Mouse (Mus musculus) limb, embryonic 14.5 days (tissue): Measurements from ENCODE around the gene Vps13d. TPM values are rescaled to one million over a fixed set of nuclear protein-coding genes. Genes with fewer than 3 reads are reported as not detected.

Experiments used
- ATAC-seq: fragments of 200-750 bp; cut with Nextera tagmentation; 2 replicates; pipeline ENCODE4 v1.8.0; 2017; ENCODE audit warnings: low read depth, moderate number of reproducible peaks, moderate TSS enrichment; ENCODE audit not compliant: low FRiP score
- DNase-seq: peaks from one replicate; pipeline ENCODE4 v3.0.0-alpha.2; 2015; ENCODE audit warnings: low spot score
- H3K27ac ChIP-seq: fragments of 300-500 bp; sonication (generic); replicated peaks from 2 replicates; pipeline ENCODE4 v1.5.1; 2014; ENCODE audit warnings: low read depth, mild to moderate bottlenecking, low read length, moderate library complexity, mixed read lengths
- H3K27me3 ChIP-seq: fragments of 300-500 bp; sonication (generic); 2 replicates; pipeline ENCODE4 v1.6.1; 2014; ENCODE audit warnings: low read length, mixed read lengths; ENCODE audit not compliant: control insufficient read depth, insufficient read depth
- H3K36me3 ChIP-seq: fragments of 300-500 bp; sonication (generic); 2 replicates; pipeline ENCODE4 v1.6.1; 2014; ENCODE audit warnings: mild to moderate bottlenecking, low read length, moderate library complexity, mixed read lengths; ENCODE audit not compliant: control insufficient read depth, insufficient read depth
- H3K4me1 ChIP-seq: fragments of 300-500 bp; sonication (generic); 2 replicates; pipeline ENCODE4 v1.6.1; 2014; ENCODE audit warnings: antibody characterized with exemption, low read length, mixed read lengths; ENCODE audit not compliant: control insufficient read depth, insufficient read depth
- H3K4me2 ChIP-seq: fragments of 300-500 bp; sonication (generic); replicated peaks from 2 replicates; pipeline ENCODE4 v1.6.1; 2014; ENCODE audit warnings: low read depth, mild to moderate bottlenecking, low read length, moderate library complexity; ENCODE audit not compliant: severe bottlenecking
- H3K4me3 ChIP-seq: fragments of 300-500 bp; sonication (generic); replicated peaks from 2 replicates; pipeline ENCODE4 v1.5.1; 2014; ENCODE audit warnings: low read length
- H3K9ac ChIP-seq: fragments of 300-500 bp; sonication (generic); 2 replicates; pipeline ENCODE4 v1.6.1; 2014; ENCODE audit warnings: mild to moderate bottlenecking, low read depth, low read length, moderate library complexity; ENCODE audit not compliant: severe bottlenecking
- H3K9me3 ChIP-seq: fragments of 300-500 bp; sonication (generic); 2 replicates; pipeline ENCODE4 v1.6.1; 2016; ENCODE audit warnings: low read length; ENCODE audit not compliant: control insufficient read depth
- POLR2A ChIP-seq: fragments of 200-500 bp; IDR thresholded peaks from 2 replicates; pipeline ENCODE4 v1.8.0; 2012; ENCODE audit warnings: inconsistent platforms, mild to moderate bottlenecking, moderate library complexity, borderline replicate concordance; ENCODE audit not compliant: insufficient read depth, insufficient read length; ENCODE audit errors: extremely low read depth
- WGBS: fragments of 180-500 bp; shearing (Covaris S2); extraction: QIAGEN DNeasy Blood & Tissue Kit; methylation state at CpG from one replicate; pipeline ENCODE4 v1.1.7; 2014; 5-methylcytosine and 5-hydroxymethylcytosine counted together
- polyA plus RNA-seq, 2 experiments: library from polyadenylated mRNA; depleted of rRNA in 1 of 2; stranded (reverse) in 1 of 2; unstranded in 1 of 2; fragments of >200 nt; fragmentation: Nextera tagmentation in 1 of 2; extraction: Ambion mirVana in 1 of 2; gene quantifications; 2 replicates each; pipeline versions ENCODE4 v1.2.1 to v1.2.3; 2012 to 2014

Vps13d gene
- polyA plus RNA-seq, 2 experiments: 16.8 to 26.3 TPM

GRCm38 (mm10) chr4:144940796-144941462 is 253.9 kb downstream of the Vps13d start:
- TF ChIP-seq POLR2A: no peak
- H3K27ac ChIP-seq: no peak overlapping the region
- H3K9ac ChIP-seq: no peak overlapping the region
- H3K4me1 ChIP-seq: no peaks in the 10 kb centered on the region
- H3K9me3 ChIP-seq: no peaks in the 10 kb centered on the region
- no peak overlapping the region for H3K4me3 ChIP-seq
- WGBS: 52% methylated on average over 13 of the region's 13 CpGs
- no peak overlapping the region for H3K4me2 ChIP-seq
- no peaks in the 10 kb centered on the region for H3K27me3 ChIP-seq
- DNase-seq: no peak
- no peaks in the 10 kb centered on the region for H3K36me3 ChIP-seq
- ATAC-seq: no peak

GRCm38 (mm10) chr4:144939847-144940411 is 254.9 kb downstream of the Vps13d start:
- H3K4me3 ChIP-seq: no peak overlapping the region
- no peak for TF ChIP-seq POLR2A
- H3K9ac ChIP-seq: no peak overlapping the region
- ATAC-seq: no peak
- no peak overlapping the region for H3K4me2 ChIP-seq
- no peak for DNase-seq
- no peaks in the 10 kb centered on the region for H3K9me3 ChIP-seq
- no peaks in the 10 kb centered on the region for H3K27me3 ChIP-seq
- H3K27ac ChIP-seq: no peak overlapping the region
- H3K36me3 ChIP-seq: no peaks in the 10 kb centered on the region
- H3K4me1 ChIP-seq: no peaks in the 10 kb centered on the region
- 84% methylated on average over 4 of the region's 4 CpGs for WGBS

GRCm38 (mm10) chr4:144936563-144937154 is 258.1 kb downstream of the Vps13d start:
- WGBS: 90% methylated on average over 3 of the region's 3 CpGs
- no peak for DNase-seq

GRCm38 (mm10) chr4:144934501-144934900 is 260.3 kb downstream of the Vps13d start:
- no peaks in the 10 kb centered on the region for H3K36me3 ChIP-seq
- H3K27ac ChIP-seq: no peak overlapping the region
- no peak overlapping the region for H3K9ac ChIP-seq
- no peak for DNase-seq
- H3K4me1 ChIP-seq: peaks cover 12% of the 10 kb centered on the region
- no peaks in the 10 kb centered on the region for H3K9me3 ChIP-seq
- no peaks in the 10 kb centered on the region for H3K27me3 ChIP-seq
- no peak for TF ChIP-seq POLR2A
- no peak overlapping the region for H3K4me3 ChIP-seq
- 6% methylated on average over 1 of the region's 1 CpGs for WGBS
- H3K4me2 ChIP-seq: no peak overlapping the region
- no peak for ATAC-seq

More at GRCm38 (mm10) chr4:144936563-144937154, 258.1 kb downstream of the Vps13d start:
- no peaks in the 10 kb centered on the region for H3K9me3 ChIP-seq
- H3K4me1 ChIP-seq: no peaks in the 10 kb centered on the region
- H3K27me3 ChIP-seq: no peaks in the 10 kb centered on the region
- H3K36me3 ChIP-seq: no peaks in the 10 kb centered on the region
- H3K4me3 ChIP-seq: no peak overlapping the region
- TF ChIP-seq POLR2A: no peak
- H3K27ac ChIP-seq: no peak overlapping the region
- H3K4me2 ChIP-seq: no peak overlapping the region
- no peak for ATAC-seq
- no peak overlapping the region for H3K9ac ChIP-seq

- H3K4me3 ChIP-seq: no peak overlapping the region
- H3K4me1 ChIP-seq: peaks cover 13% of the 10 kb centered on the region
- no peak for TF ChIP-seq POLR2A
- no peak for DNase-seq
- no peak overlapping the region for H3K27ac ChIP-seq
- H3K9me3 ChIP-seq: no peaks in the 10 kb centered on the region
- no peak overlapping the region for H3K9ac ChIP-seq
- no peak overlapping the region for H3K4me2 ChIP-seq
- WGBS: 88% methylated on average over 7 of the region's 7 CpGs
- ATAC-seq: no peak
- H3K27me3 ChIP-seq: no peaks in the 10 kb centered on the region
- peaks cover 25% of the 10 kb centered on the region for H3K36me3 ChIP-seq
Measured at GRCm38 (mm10) chr4:144931167-144931566, 263.6 kb downstream of the Vps13d start.
